Mouse (Mus musculus) neutrophil, adult 65 days (primary cell): ENCODE data around the gene Ugp2. TPM values are rescaled to one million over a fixed set of nuclear protein-coding genes. Genes with fewer than 3 reads are reported as not detected.

Source experiments
- total RNA-seq: library from RNA; stranded (reverse); gene quantifications from 2 replicates; pipeline ENCODE4 v1.2.4, GENCODE M21; 2023

Ugp2 gene
- total RNA-seq, result 80.0 and 85.2 TPM in 2 replicates

GRCm38 (mm10) chr11:21371122-21371806, at the start of gene Ugp2:
Ugp2 (minus strand) TSS chr11:21371201.

Other genes with a start within 250 kb of the Ugp2 start
- 65.2 and 81.0 TPM in 2 replicates for gene Vps54, start 131.9 kb downstream of the Ugp2 start, total RNA-seq
- 0.75 and 0.92 TPM in 2 replicates for gene Wdpcp, start 201.0 kb upstream of the Ugp2 start, total RNA-seq
- gene Mdh1, start 201.2 kb upstream of the Ugp2 start, total RNA-seq, result 48.1 and 52.7 TPM in 2 replicates